15 mouse cellular contexts compared by ENCODE assay signal in genomic region chr2:77498379-77498778, GRCm38 (mm10).
"Had no signal": no experiment of that assay in that cellular context is flagged by ENCODE, and none has a peak within 500 bp of the region (broad histone marks: within the 10 kb centered on the region; RNA-seq: fewer than 3 reads in every experiment).

No protein-coding gene starts in this region.

- ATAC-seq: intestine, embryonic 16.5 days; midbrain, embryonic 13.5 days had no signal

- H3K27me3 ChIP-seq: kidney, embryonic 15.5 days; limb, embryonic 12.5 days; lung, embryonic 15.5 days; midbrain, embryonic 13.5 days; neural tube, embryonic 15.5 days had no signal

- H3K36me3 ChIP-seq: kidney, embryonic 15.5 days; limb, embryonic 12.5 days; lung, embryonic 15.5 days; midbrain, embryonic 13.5 days; neural tube, embryonic 15.5 days had no signal

- H3K4me1 ChIP-seq: limb, embryonic 12.5 days; midbrain, embryonic 13.5 days had no signal

- H3K9me3 ChIP-seq: kidney, embryonic 15.5 days; lung, embryonic 15.5 days; midbrain, embryonic 13.5 days; neural tube, embryonic 15.5 days had no signal

- H3K4me2 ChIP-seq: kidney, embryonic 15.5 days; limb, embryonic 12.5 days; lung, embryonic 15.5 days; midbrain, embryonic 13.5 days; neural tube, embryonic 15.5 days had no signal

- H3K9ac ChIP-seq: kidney, embryonic 15.5 days; limb, embryonic 12.5 days; lung, embryonic 15.5 days; midbrain, embryonic 13.5 days; neural tube, embryonic 15.5 days had no signal

- H3K27ac ChIP-seq: kidney, embryonic 15.5 days; left cerebral cortex, adult 2 months; limb, embryonic 12.5 days; lung, embryonic 15.5 days; macrophage; midbrain, embryonic 13.5 days; neural tube, embryonic 15.5 days had no signal

- H3K4me3 ChIP-seq: kidney, embryonic 15.5 days; left cerebral cortex, adult 2 months; limb, embryonic 12.5 days; lung, embryonic 15.5 days; midbrain, embryonic 13.5 days; myocyte; neural tube, embryonic 15.5 days had no signal

- DNase-seq: kidney, adult 2 months; kidney, postnatal 14 days; lung, postnatal 14 days; retina, postnatal 1 day; right cerebral cortex, postnatal 14 days; thymus, postnatal 4 days had no signal
